Mouse (Mus musculus) midbrain, embryonic 15.5 days (tissue): ENCODE measurements around the gene Rnf227. TPM values are rescaled to one million over a fixed set of nuclear protein-coding genes. Genes with fewer than 3 reads are reported as not detected.

Experiments
- polyA plus RNA-seq: library from polyadenylated mRNA; unstranded; fragments of >200 nt; fragmentation: Nextera tagmentation; extraction: Ambion mirVana; gene quantifications from 2 replicates; pipeline ENCODE4 v1.2.1, GENCODE M21; 2015

Gene Rnf227
- polyA plus RNA-seq, 1 experiment from 2014 or later = 308 TPM

Other genes with a start within 250 kb of the Rnf227 start
- gene Per1, start 245.2 kb upstream of the Rnf227 start, polyA plus RNA-seq = 11.3 and 12.3 TPM in 2 replicates
- 0.86 and 0.89 TPM in 2 replicates for gene Hes7, start 220.1 kb upstream of the Rnf227 start, polyA plus RNA-seq
- gene 9130213A22Rik, start 217.9 kb upstream of the Rnf227 start, polyA plus RNA-seq = 0.24 and 0.27 TPM in 2 replicates
- gene Aloxe3, start 214.6 kb upstream of the Rnf227 start, polyA plus RNA-seq = 6.3 and 8.0 TPM in 2 replicates
- gene Alox12b, start 183.5 kb upstream of the Rnf227 start, polyA plus RNA-seq = 0.28 and 0.41 TPM in 2 replicates
- 0.25 and 0.87 TPM in 2 replicates for gene Alox8, start 142.6 kb upstream of the Rnf227 start, polyA plus RNA-seq
- 0.75 and 0.92 TPM in 2 replicates for gene Gucy2e, start 103.4 kb upstream of the Rnf227 start, polyA plus RNA-seq
- 22.1 and 22.2 TPM in 2 replicates for gene Cntrob, start 16.7 kb upstream of the Rnf227 start, polyA plus RNA-seq
- 182 and 184 TPM in 2 replicates for gene Trappc1, start 16.5 kb upstream of the Rnf227 start, polyA plus RNA-seq
- 4.1 and 4.9 TPM in 2 replicates for gene Kcnab3, start 14.2 kb upstream of the Rnf227 start, polyA plus RNA-seq
- 98.2 and 102 TPM in 2 replicates for gene Chd3, start 28.9 kb downstream of the Rnf227 start, polyA plus RNA-seq
- 96.8 and 101 TPM in 2 replicates for gene Naa38, start 55.0 kb downstream of the Rnf227 start, polyA plus RNA-seq
- 32.7 and 33.5 TPM in 2 replicates for gene Cyb5d1, start 55.2 kb downstream of the Rnf227 start, polyA plus RNA-seq
- 6.5 and 7.0 TPM in 2 replicates for gene Tmem88, start 57.8 kb downstream of the Rnf227 start, polyA plus RNA-seq
- 41.3 and 45.3 TPM in 2 replicates for gene Kdm6b, start 73.2 kb downstream of the Rnf227 start, polyA plus RNA-seq
- gene Dnah2, start 208.6 kb downstream of the Rnf227 start, polyA plus RNA-seq = 4.5 and 5.7 TPM in 2 replicates
- 178 and 188 TPM in 2 replicates for gene Efnb3, start 219.7 kb downstream of the Rnf227 start, polyA plus RNA-seq
- 21.4 and 23.2 TPM in 2 replicates for gene Wrap53, start 239.8 kb downstream of the Rnf227 start, polyA plus RNA-seq
- gene Trp53, start 239.9 kb downstream of the Rnf227 start, polyA plus RNA-seq = 60.4 and 70.1 TPM in 2 replicates